Mouse (Mus musculus): ENCODE data around the gene Mef2c.

DNA sequence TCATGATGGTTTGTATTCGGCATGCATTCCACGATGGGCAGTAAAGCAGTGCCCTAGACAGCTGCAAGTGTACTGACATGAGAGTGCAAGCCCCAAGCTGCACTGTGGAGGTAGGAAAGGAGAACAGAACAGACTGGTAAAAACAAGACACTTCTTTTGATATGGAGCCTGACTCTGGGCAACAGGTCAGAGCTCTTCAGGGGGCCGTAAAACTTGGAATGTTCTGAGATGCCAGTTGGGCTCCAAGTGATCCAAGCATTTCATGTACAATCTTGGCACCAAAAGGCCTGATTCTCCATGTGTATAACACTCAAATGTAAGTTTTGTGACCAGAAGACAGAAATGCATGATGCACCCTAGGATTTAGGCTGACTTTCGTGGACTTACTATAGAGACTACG lies 37.1 kb upstream of the Mef2c start:
- TF ChIP-seq NRF1 (IDR thresholded peaks at IDR 0.05; ENCODE audit: insufficient read depth, low read depth, low read length, poor library complexity, severe bottlenecking) (no peak), POLR2AphosphoS5 (IDR thresholded peaks at IDR 0.05; ENCODE audit: borderline replicate concordance, low read depth, low read length) (no peak), ZNF384 (IDR thresholded peaks at IDR 0.05; ENCODE audit: low read depth, low read length) (no peak), UBTF (IDR thresholded peaks at IDR 0.05; ENCODE audit: borderline replicate concordance, insufficient read depth, low read depth, low read length) (no peak), TBP (IDR thresholded peaks at IDR 0.05; ENCODE audit: low read depth, low read length) (no peak), POLR2A (IDR thresholded peaks at IDR 0.05; ENCODE audit: control insufficient read depth in 1 of 2, insufficient read depth in 1 of 2, low read depth in 1 of 2, low read length in 2 of 2, poor library complexity in 1 of 2) (no peak), SIN3A (IDR thresholded peaks at IDR 0.05; ENCODE audit: low read length) (no peak), POLR2AphosphoS2 (IDR thresholded peaks at IDR 0.05; ENCODE audit: low read length) (no peak), GATA1 (IDR thresholded peaks at IDR 0.05; ENCODE audit: low read depth, low read length) (no peak), MAFK (IDR thresholded peaks at IDR 0.05; ENCODE audit: borderline replicate concordance, low read depth, low read length) (no peak), MYC (IDR thresholded peaks at IDR 0.05; ENCODE audit: low read depth, low read length) (no peak)
